Mouse (Mus musculus): ENCODE data around the gene Bet1l.

Bet1l gene

DNA sequence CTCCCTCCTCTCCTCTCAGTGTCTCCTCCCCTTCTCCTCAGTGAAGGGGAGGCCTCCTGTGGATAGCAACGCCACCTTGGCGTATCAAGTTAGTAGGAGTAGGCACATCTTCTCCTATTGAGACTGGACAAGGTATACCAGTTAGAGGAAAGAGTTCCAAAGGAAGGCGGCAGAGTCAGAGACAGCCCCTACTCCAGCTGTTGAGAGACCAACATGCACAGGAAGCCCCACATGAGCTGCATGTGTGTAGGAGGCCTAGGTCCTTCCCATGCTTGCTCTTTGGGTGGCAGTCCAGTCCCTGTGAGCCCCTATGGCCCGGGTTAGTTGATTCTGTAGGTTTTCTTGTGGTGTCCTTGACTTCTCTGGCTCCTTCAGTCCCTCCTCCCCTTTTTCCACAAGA is 24.0 kb downstream of the Bet1l start:
- DNase-seq (ENCODE audit: low spot score in 2 of 2), result no peak

DNA sequence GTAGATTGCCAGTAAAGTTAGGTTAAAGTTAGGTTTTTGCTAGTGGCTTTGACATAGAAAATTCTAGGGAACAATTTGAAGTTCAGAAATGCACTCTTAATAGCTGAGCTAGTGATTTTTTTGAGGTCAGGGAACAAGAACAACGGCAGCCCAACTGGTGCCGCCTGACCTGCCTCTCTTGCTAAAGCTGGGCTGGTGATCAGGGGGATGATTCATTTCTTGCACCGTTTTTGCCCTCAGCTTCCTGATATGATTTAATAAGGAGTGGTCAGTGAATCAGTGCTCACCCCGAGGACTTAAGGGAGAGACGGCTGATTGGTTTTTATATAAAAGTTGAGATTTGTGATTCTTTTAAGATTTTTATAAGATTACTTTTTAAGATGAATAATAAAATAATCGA is 25.9 kb downstream of the Bet1l start:
- DNase-seq (ENCODE audit: low spot score in 2 of 2), result no peak

DNA sequence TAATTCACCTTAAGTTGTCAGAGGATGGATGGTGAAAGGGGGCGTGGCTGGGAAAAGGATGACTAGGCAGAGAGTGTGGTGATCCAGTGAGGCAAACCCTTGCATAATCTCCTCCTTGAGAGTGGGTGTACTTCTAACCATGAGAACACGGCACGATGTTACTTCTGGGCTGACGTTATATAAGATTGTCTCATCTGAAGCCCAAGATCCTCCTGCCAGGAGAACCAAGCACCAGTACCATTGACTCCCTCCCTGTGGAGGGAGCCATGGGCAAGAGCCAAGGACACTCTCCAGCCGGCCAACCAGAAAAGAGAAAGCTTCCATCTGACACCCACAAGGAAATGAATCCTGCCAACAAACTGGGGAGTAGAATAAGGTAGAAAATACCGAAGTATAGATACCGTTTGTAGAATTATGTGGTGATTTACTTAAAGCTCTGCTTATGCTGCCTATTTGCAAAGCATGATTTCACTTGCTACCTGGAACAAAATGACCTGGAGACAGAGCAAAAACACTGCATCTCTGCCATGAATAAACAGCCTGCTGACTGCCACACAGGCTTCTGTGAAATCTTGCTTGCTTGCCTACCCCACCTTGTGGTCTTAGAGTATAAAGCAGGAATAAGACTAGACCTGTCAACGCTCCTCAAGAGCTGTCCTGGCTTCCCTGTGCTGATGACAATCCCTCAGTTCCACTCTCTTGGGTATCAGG is 29.1 kb downstream of the Bet1l start:
- DNase-seq (ENCODE audit: low spot score in 2 of 2), result no peak

DNA sequence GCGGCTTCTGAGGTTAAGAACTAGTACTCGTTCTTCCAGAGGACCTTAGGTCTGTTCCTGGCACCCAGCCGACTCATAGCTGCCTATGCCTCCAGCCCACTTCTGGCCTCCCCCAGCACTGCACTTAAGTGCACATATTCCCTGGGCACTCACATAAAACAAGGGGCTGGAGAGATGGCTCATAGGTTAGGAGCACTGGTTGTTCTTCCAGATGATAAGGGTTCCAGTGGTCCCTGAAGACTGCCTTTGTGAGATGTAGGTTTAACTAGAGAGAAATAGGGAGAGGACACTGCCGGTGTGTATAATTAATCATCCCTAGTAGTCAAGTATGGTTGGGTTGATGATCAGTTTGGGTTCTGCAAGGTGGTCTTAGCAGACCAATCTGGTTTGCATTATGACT is 34.6 kb downstream of the Bet1l start:
- DNase-seq (ENCODE audit: low spot score in 2 of 2), result no peak

DNA sequence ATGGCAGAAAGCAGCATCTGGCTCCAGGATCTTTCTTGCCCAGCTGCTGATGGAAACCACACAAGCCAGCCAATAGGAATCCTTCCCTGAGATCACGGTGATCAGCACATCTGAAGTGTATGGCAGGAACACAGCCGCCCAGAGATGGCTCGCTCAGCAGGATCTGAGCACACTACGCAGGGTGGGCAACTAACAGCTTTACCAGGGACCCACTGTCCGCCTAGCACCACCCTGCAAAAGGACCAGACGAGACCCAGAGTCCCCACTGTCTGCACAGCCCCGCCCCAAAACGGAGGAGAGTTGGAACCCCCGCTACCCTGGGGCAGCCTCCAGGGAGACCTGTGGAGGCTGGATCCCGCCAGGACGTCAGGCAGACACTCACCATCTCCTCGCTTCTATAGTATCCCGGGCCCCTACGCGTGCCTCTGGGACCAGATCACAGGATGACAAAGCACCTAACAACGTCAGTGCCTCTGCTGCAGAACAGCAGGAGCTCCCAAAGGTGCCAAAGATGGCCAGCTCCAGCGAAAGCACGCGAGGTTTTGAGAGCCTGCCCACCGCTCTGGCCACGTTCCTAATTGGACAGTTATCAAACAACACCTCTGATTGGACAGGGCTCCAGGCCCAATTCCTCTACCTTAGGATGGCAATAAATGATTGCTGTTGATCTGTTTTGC is 35.6 kb downstream of the Bet1l start, which contains the start of gene Zfp941:
Zfp941 (minus strand) TSS at position 526 of the 677 bp plus-strand sequence.
- peak in 1 of 2 experiments; percentile 27 for DNase-seq (ENCODE audit: low spot score in 2 of 2)

DNA sequence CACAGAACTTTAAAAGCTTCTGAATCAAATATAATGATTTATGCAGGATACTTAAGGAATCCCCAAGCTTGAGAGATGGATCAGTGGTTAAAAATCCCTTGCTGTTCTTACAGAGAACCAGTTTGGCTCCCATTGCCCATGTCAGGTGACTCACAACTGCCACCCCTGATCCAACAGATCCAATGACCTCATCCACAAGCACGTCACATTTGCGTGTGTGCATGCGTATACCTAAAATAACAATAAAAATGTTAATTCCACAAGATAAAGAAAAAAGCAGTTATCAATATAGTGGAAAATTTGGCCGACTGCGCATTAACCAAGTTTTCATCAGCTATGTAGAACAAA is 36.1 kb downstream of the Bet1l start:
- no peak for DNase-seq (ENCODE audit: low spot score in 2 of 2)

DNA sequence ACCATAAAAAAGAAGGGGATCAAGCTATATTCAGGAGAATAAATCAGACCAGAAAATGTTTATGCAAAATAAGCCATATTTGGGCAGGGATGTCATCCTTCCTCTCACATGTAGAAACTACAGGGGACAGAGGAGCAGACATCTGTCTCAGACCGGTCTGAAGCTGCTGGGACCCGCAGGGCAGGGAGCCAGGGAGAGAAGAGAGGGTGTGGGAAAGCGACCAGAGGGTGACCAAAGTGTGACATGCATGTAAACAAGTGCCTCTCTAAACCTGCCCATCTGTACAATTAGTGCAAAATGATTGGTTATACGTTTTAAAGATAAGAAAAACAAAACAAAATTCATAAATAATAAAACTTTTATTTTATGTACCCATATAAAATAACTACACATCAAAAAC is 37.2 kb downstream of the Bet1l start:
- DNase-seq (ENCODE audit: low spot score in 2 of 2), result no peak

DNA sequence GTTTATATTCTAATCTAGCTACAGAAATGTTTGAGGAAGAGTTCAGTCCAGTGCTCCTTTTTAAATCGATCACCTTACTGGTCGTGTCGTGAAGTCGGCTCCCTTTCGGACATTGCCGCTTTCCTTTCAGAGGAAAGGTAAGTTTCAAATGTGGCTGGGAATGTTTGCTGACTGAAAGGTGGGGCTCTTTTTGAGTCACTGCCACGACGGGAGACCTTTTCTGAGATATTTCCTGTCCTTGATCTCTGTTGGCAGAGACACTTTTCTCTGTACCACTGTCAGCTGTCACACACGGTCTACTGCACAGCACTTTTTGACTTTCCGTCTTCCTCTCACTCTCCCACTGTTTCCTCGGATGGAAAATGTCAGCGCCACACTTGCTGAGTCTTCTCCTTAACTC is 44.5 kb downstream of the Bet1l start:
- no peak for DNase-seq (ENCODE audit: low spot score in 2 of 2)

DNA sequence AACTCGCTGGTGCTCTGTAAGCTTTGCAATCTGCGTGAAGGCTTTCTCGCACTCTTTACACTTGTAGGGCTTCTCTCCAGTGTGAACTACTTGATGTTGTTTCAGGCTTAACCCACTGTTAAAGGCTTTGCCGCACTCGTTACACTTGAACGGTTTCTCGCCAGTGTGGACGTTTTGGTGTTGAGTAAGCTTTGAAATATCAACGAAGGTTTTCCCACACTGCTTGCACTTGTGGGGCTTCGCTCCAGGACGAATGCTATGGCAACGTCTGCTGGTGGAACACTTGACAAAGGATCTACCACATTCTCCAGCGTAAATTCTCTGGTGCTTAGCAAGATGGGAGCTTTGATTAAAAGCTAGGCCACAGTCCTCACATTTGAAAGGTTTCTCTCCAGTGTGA is 45.7 kb downstream of the Bet1l start:
- no peak for DNase-seq (ENCODE audit: low spot score in 2 of 2)

DNA sequence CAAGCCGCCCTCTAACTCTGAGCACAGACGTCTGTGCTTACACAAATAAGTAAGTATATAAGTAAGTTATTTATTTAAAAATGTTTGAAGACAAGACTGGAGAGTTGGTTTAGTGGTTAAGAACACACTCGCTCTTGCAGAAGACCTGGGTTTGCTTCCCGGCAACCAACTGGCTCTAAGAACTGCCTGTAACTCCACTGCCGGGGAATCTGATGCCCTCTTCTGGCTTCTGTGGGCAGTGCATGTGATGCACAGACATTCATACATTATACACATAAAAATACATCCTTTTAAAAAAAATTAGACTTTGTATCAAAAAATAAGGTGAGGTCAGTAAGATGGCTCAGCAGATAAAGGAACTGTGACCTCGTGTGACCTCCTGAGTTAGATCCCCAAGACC is 46.9 kb downstream of the Bet1l start:
- DNase-seq (ENCODE audit: low spot score in 2 of 2), result no peak

DNA sequence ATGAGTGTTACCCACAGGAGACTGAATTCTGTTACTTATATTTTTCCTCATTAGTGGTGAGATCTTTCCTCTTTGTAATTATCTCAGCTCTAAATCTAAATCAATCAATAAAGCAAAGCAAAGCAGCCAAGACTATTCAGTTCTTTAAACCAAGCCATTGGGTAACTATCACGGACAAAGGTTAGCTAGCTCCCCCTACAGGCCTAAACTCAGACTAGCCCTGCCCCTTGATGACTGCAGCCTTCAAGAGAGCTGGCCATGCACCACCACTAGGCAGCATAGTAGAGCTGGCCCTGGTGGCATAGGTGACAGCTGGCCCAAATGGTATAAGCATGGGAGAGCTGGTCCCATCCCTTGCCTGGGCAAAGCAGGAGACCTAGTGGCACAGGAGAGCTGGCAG is 51.7 kb downstream of the Bet1l start:
- peak in 1 of 2 experiments; percentile 47 for DNase-seq (ENCODE audit: low spot score in 2 of 2)
